Mouse (Mus musculus) MEL (cell line): Measurements from ENCODE around the gene Frmd6. TPM values are rescaled to one million over a fixed set of nuclear protein-coding genes. Genes with fewer than 3 reads are reported as not detected.
A peak's percentile ranks its signal among the peaks of the same experiment; 100 is the strongest.

Experiments
- DNase-seq: peaks from one replicate; pipeline ENCODE4 v3.0.0; 2011; ENCODE audit warnings: low read depth, low spot score
- H3K27ac ChIP-seq: 2 replicates; pipeline ENCODE4 v1.5.1; 2012; ENCODE audit warnings: low read depth, mild to moderate bottlenecking, control low read depth, low read length, moderate library complexity; ENCODE audit not compliant: control insufficient read depth
- H3K27me3 ChIP-seq, 2 experiments: fragments of 150-350 bp in 1 of 2; sonication (generic) in 1 of 2; 2 replicates each; pipeline ENCODE4 v1.6.1; 2012; ENCODE audit warnings: low read length in 2 of 2, mild to moderate bottlenecking in 2 of 2, improper control_type of control experiment in 1 of 2, moderate library complexity in 1 of 2; ENCODE audit not compliant: insufficient read depth in 2 of 2, control insufficient read depth in 1 of 2
- H3K36me3 ChIP-seq, 2 experiments: 2 replicates each; pipeline ENCODE4 v1.6.1; 2012 to 2014; ENCODE audit warnings: low read length in 2 of 2, improper control_type of control experiment in 1 of 2, inconsistent platforms in 1 of 2, mild to moderate bottlenecking in 1 of 2; ENCODE audit not compliant: insufficient read depth in 2 of 2, control insufficient read depth in 1 of 2
- H3K4me1 ChIP-seq, 2 experiments: fragments of 150-350 bp in 1 of 2; sonication (generic) in 1 of 2; 2 replicates each; pipeline ENCODE4 v1.6.1; 2012; ENCODE audit warnings: low read length in 2 of 2, improper control_type of control experiment in 1 of 2, mild to moderate bottlenecking in 1 of 2; ENCODE audit not compliant: insufficient read depth in 2 of 2, control insufficient read depth in 1 of 2
- H3K4me3 ChIP-seq, 2 experiments: fragments of 150-350 bp in 1 of 2; sonication (generic) in 1 of 2; 2 replicates each; pipeline ENCODE4 v1.5.1; 2012; ENCODE audit warnings: low read depth in 2 of 2, low read length in 2 of 2, mild to moderate bottlenecking in 2 of 2, moderate library complexity in 2 of 2, control low read depth in 1 of 2, improper control_type of control experiment in 1 of 2; ENCODE audit not compliant: control insufficient read depth in 1 of 2, insufficient read depth in 1 of 2
- H3K79me2 ChIP-seq: 2 replicates; pipeline ENCODE4 v1.6.1; 2012; ENCODE audit warnings: mild to moderate bottlenecking, low read length, moderate library complexity; ENCODE audit not compliant: control insufficient read depth, poor library complexity, insufficient read depth
- H3K9ac ChIP-seq: 2 replicates; pipeline ENCODE4 v1.6.1; 2012; ENCODE audit warnings: low read depth, mild to moderate bottlenecking, control low read depth, low read length, moderate library complexity; ENCODE audit not compliant: control insufficient read depth, poor library complexity, severe bottlenecking
- H3K9me3 ChIP-seq: fragments of 150-350 bp; sonication (generic); replicated peaks from 2 replicates; pipeline ENCODE4 v1.6.1; 2012; ENCODE audit warnings: mild to moderate bottlenecking, low read length, improper control_type of control experiment, moderate library complexity; ENCODE audit not compliant: insufficient read depth
- CHD2 ChIP-seq: IDR thresholded peaks from 2 replicates; pipeline ENCODE4 v1.6.1; 2011; ENCODE audit warnings: low read length, improper control_type of control experiment
- E2F4 ChIP-seq: IDR thresholded peaks from 2 replicates; pipeline ENCODE4 v1.6.1; 2011; ENCODE audit warnings: low read depth, low read length, improper control_type of control experiment, borderline replicate concordance
- EP300 ChIP-seq, 2 experiments: IDR thresholded peaks; 2 replicates each; pipeline ENCODE4 v1.6.1; 2011; ENCODE audit warnings: improper control_type of control experiment in 2 of 2, low read length in 2 of 2, low read depth in 1 of 2, mild to moderate bottlenecking in 1 of 2
- GABPA ChIP-seq: IDR thresholded peaks from 2 replicates; pipeline ENCODE4 v1.6.1; 2012; ENCODE audit warnings: low read depth, mild to moderate bottlenecking, inconsistent platforms, low read length, improper control_type of control experiment, moderate library complexity
- HCFC1 ChIP-seq: IDR thresholded peaks from 2 replicates; pipeline ENCODE4 v1.6.1; 2012; ENCODE audit warnings: low read depth, mild to moderate bottlenecking, inconsistent platforms, low read length, improper control_type of control experiment, moderate library complexity
- MXI1 ChIP-seq: IDR thresholded peaks from 2 replicates; pipeline ENCODE4 v1.6.1; 2011; ENCODE audit warnings: mild to moderate bottlenecking, low read depth, low read length, improper control_type of control experiment
- MYB ChIP-seq: IDR thresholded peaks from 2 replicates; pipeline ENCODE4 v1.6.1; 2011; ENCODE audit warnings: mild to moderate bottlenecking, low read depth, low read length, improper control_type of control experiment
- POLR2AphosphoS2 ChIP-seq: IDR thresholded peaks from 2 replicates; pipeline ENCODE4 v1.6.1; 2011; ENCODE audit warnings: low read length, improper control_type of control experiment
- RCOR1 ChIP-seq: IDR thresholded peaks from 2 replicates; pipeline ENCODE4 v1.6.1; 2012; ENCODE audit warnings: low read depth, mild to moderate bottlenecking, inconsistent platforms, low read length, improper control_type of control experiment
- SMC3 ChIP-seq: IDR thresholded peaks from 2 replicates; pipeline ENCODE4 v1.6.1; 2011; ENCODE audit warnings: low read depth, low read length, improper control_type of control experiment
- TBP ChIP-seq: IDR thresholded peaks from 2 replicates; pipeline ENCODE4 v1.8.0; 2011; ENCODE audit warnings: low read depth, low read length, improper control_type of control experiment
- TCF12 ChIP-seq: IDR thresholded peaks from 2 replicates; pipeline ENCODE4 v1.6.1; 2014; ENCODE audit warnings: low read depth, mild to moderate bottlenecking, inconsistent platforms, low read length, improper control_type of control experiment, moderate library complexity
- UBTF ChIP-seq: IDR thresholded peaks from 2 replicates; pipeline ENCODE4 v1.6.1; 2012; ENCODE audit warnings: low read depth, mild to moderate bottlenecking, inconsistent platforms, low read length, improper control_type of control experiment, moderate library complexity, borderline replicate concordance; ENCODE audit not compliant: insufficient read depth
- USF1 ChIP-seq: IDR thresholded peaks from 2 replicates; pipeline ENCODE4 v1.6.1; 2014; ENCODE audit warnings: low read depth, mild to moderate bottlenecking, inconsistent platforms, low read length, improper control_type of control experiment, moderate library complexity
- USF2 ChIP-seq, 2 experiments: IDR thresholded peaks; 2 replicates each; pipeline ENCODE4 v1.6.1; 2011 to 2012; ENCODE audit warnings: improper control_type of control experiment in 2 of 2, low read length in 2 of 2, borderline replicate concordance in 1 of 2, inconsistent platforms in 1 of 2, low read depth in 1 of 2, mild to moderate bottlenecking in 1 of 2; ENCODE audit not compliant: insufficient read depth in 1 of 2
- ZNF384 ChIP-seq: IDR thresholded peaks from 2 replicates; pipeline ENCODE4 v1.6.1; 2012; ENCODE audit warnings: low read depth, mild to moderate bottlenecking, inconsistent platforms, low read length, improper control_type of control experiment
- polyA plus RNA-seq, 2 experiments: library from polyadenylated mRNA; stranded (reverse) in 1 of 2; unstranded in 1 of 2; fragments of >175 nt in 1 of 2; fragments of >200 nt in 1 of 2; gene quantifications; 2 replicates each; pipeline versions ENCODE4 v1.2.1 to v1.2.4; 2012; ENCODE audit warnings: low replicate concordance in 2 of 2, low read depth in 1 of 2; ENCODE audit not compliant: insufficient read length in 2 of 2, insufficient read depth in 1 of 2, missing spikeins in 1 of 2
- total RNA-seq: library from RNA; depleted of rRNA; stranded (reverse); fragments of 300-350 nt; gene quantifications from 2 replicates; pipeline ENCODE4 v1.2.3, GENCODE M21; 2012

The Frmd6 gene
- total and polyA plus RNA-seq, 3 experiments: 3.7 to 5.0 TPM; not detected in 1

DNA sequence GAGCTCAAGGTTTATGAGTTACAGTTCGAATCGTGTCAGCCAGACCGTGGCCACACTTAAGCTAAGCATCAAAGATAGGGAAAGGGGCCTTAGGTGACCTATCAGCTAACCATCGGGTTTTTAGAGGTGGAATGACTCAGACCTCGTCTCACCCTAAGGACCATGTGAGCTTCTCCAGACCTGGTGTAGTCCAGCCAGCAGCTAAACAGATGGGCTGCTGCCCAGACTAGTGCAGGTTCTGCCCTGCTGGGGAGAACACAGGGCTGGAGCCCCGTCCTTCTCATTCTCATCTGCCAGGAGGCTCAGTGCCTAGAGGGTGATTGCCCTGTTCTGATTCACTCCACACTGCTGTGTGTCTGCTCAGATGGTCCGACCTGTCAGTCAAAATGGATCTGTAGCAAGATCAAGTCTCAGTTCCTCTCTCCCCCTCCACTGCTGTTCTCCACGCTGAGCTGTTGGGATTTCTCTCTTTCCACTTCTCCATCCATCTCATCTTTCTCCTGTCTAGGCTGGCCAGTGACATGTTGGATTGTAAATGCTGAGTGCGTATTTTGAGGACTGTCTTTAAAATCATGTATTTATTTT lies 5.8 kb downstream of the Frmd6 start:
- Histone ChIP-seq H3K27me3 (no peaks in the 10 kb centered on the region; a peak in 1 of 4 replicates), H3K4me3 (no peak overlapping the region), H3K79me2 (no peaks in the 10 kb centered on the region), H3K4me1 (peaks cover 2 to 9% of the 10 kb centered on the region in 2 experiments), H3K9me3 (no peaks in the 10 kb centered on the region), H3K9ac (no peak overlapping the region), H3K27ac (no peak overlapping the region), H3K36me3 (peaks cover 0 to 18% of the 10 kb centered on the region in 2 experiments; a peak in 2 of 4 replicates)
- TF ChIP-seq MYB: no peak
- TF ChIP-seq POLR2AphosphoS2: no peak
- TF ChIP-seq HCFC1: no peak
- no peak for TF ChIP-seq GABPA
- TF ChIP-seq RCOR1: no peak
- TF ChIP-seq TCF12: no peak
- TF ChIP-seq MXI1: no peak
- no peak for TF ChIP-seq UBTF
- TF ChIP-seq CHD2: no peak
- no peak for TF ChIP-seq E2F4
- no peak for TF ChIP-seq USF2 (IDR thresholded peaks at IDR 0.05; ENCODE audit: borderline replicate concordance in 1 of 2, insufficient read depth in 1 of 2, low read depth in 1 of 2, low read length in 2 of 2)
- no peak for DNase-seq

DNA sequence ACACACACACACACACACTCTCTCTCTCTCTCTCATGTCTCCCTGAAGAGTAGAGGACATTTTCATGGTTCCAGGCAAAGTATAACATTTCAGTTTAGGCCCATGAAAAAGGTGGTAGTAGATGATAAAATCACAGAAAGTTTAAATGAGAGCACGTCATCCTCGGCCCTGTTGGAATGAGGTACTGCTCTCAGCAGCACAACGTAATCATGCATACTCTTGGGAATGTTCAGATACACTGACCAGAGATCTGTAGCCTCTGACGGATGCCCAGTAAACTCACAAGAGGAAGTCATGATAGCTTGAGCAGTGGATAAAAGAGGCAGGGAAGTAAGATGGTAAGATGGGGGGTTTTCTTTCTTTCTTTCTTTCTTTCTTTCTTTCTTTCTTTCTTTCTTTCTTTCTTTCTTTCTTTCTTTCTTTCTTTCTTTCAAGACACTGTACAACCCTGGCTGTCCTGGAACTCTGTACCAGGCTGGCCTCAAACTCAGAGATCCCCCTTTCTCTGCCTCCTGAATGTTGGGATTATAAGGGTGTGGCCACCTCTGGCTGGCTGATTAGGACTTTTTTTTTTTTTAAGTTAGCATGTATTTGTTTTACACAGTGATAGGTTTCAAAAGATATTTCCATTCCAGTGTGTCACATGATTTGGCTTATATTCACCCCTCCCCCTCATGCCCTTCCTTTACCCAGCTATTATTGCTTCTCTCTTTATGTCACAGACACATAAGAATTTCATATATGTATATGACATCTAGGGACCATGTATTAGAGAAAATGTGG lies 7.1 kb downstream of the Frmd6 start:
- Histone ChIP-seq H3K36me3 (peaks cover 0 to 11% of the 10 kb centered on the region in 2 experiments; a peak in 2 of 4 replicates), H3K4me3 (no peak overlapping the region), H3K27me3 (no peaks in the 10 kb centered on the region; a peak in 1 of 4 replicates), H3K27ac (no peak overlapping the region), H3K79me2 (no peaks in the 10 kb centered on the region), H3K4me1 (peaks cover 2 to 5% of the 10 kb centered on the region in 2 experiments), H3K9ac (no peak overlapping the region), H3K9me3 (no peaks in the 10 kb centered on the region)
- TF ChIP-seq UBTF (no peak), ZNF384 (peak; percentile 72), SMC3 (no peak), EP300 (IDR thresholded peaks at IDR 0.05; ENCODE audit: low read depth in 1 of 2, low read length in 2 of 2) (peak in 1 of 2 experiments; percentile 17; a peak in 1 of 4 replicates), USF1 (peak; percentile 71; the same call in 1 of the 2 replicates), TBP (no peak), MXI1 (no peak)
- peak; percentile 42 for DNase-seq
